Mouse (Mus musculus): ENCODE measurements around the gene Arhgap33. TPM values are rescaled to one million over a fixed set of nuclear protein-coding genes. Genes with fewer than 3 reads are reported as not detected.
"Not testable (repeated sequence)": the region's sequence is repeated elsewhere in the genome, so short reads cannot be mapped to it uniquely, and the experiment has no call there.

The Arhgap33 gene
- polyA plus RNA-seq, 1 experiment from 2014 or later: 15.1 TPM

GRCm38 (mm10) chr7:30493401-30493931 is 41.4 kb downstream of the Arhgap33 start, which contains the start of gene Prodh2:
Prodh2 (plus strand) TSS chr7:30493622.
- H3K4me3 ChIP-seq (replicated peaks): no peak within 1 kb of the TSS
- WGBS: 65% methylated on average over 11 of the region's 11 CpGs
- H3K4me2 ChIP-seq: no peak within 1 kb of the TSS
- H3K9me3 ChIP-seq: no peaks in the 10 kb centered on the region
- peaks cover 30% of the 10 kb centered on the region for H3K27me3 ChIP-seq
- H3K4me1 ChIP-seq (replicated peaks): no peaks in the 10 kb centered on the region
- no peaks in the 10 kb centered on the region for H3K36me3 ChIP-seq
- no peak within 1 kb of the TSS for H3K9ac ChIP-seq (replicated peaks)
- no peak for ATAC-seq (ENCODE audit: insufficient number of reproducible peaks, insufficient read depth, low FRiP score, low TSS enrichment, low read depth)
- no peak within 1 kb of the TSS for H3K27ac ChIP-seq

DNA sequence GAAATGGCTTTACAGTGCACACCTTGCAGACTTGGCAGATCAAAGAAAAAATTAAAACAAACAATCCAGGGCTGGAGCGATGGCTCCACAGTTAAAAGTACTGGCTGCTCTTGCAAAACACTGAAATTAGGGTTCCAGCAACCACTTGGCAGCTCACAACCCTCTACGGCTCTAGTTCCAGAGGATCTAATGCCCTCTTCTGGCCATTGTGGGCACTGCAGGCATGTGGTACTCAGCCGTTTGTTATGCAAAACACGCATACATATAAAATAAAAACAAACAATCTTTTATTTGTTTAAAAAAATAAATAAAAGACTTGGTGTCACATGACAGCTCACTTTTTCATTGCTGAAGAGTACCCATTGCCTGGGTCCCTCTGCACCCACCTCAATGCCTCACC is 42.1 kb downstream of the Arhgap33 start:
- Histone ChIP-seq H3K4me3 (replicated peaks) (no peak overlapping the region), H3K4me2 (no peak overlapping the region), H3K4me1 (replicated peaks) (no peaks in the 10 kb centered on the region), H3K9ac (replicated peaks) (no peak overlapping the region), H3K27me3 (peaks cover 30% of the 10 kb centered on the region), H3K36me3 (no peaks in the 10 kb centered on the region), H3K9me3 (no peaks in the 10 kb centered on the region), H3K27ac (no peak overlapping the region)
- 26% methylated on average over 4 of the region's 4 CpGs for WGBS
- no peak for ATAC-seq (ENCODE audit: insufficient number of reproducible peaks, insufficient read depth, low FRiP score, low TSS enrichment, low read depth)

GRCm38 (mm10) chr7:30490957-30491307 is 43.9 kb downstream of the Arhgap33 start:
- H3K9me3 ChIP-seq: no peaks in the 10 kb centered on the region
- H3K27me3 ChIP-seq: peaks cover 30% of the 10 kb centered on the region
- whole genome bisulfite sequencing: 27% methylated on average over 6 of the region's 6 CpGs
- H3K4me1 ChIP-seq (replicated peaks): no peaks in the 10 kb centered on the region
- H3K4me2 ChIP-seq: no peak overlapping the region
- ATAC-seq (ENCODE audit: insufficient number of reproducible peaks, insufficient read depth, low FRiP score, low TSS enrichment, low read depth): no peak
- H3K9ac ChIP-seq (replicated peaks): no peak overlapping the region
- no peaks in the 10 kb centered on the region for H3K36me3 ChIP-seq
- H3K27ac ChIP-seq: no peak overlapping the region
- H3K4me3 ChIP-seq (replicated peaks): no peak overlapping the region

- no peak overlapping the region for H3K9ac ChIP-seq (replicated peaks)
- 33% methylated on average over 16 of the region's 16 CpGs for WGBS
- H3K4me1 ChIP-seq (replicated peaks): no peaks in the 10 kb centered on the region
- no peaks in the 10 kb centered on the region for H3K9me3 ChIP-seq
- no peak overlapping the region for H3K4me3 ChIP-seq (replicated peaks)
- H3K27me3 ChIP-seq: peaks cover 30% of the 10 kb centered on the region
- no peak overlapping the region for H3K27ac ChIP-seq
- no peaks in the 10 kb centered on the region for H3K36me3 ChIP-seq
- no peak overlapping the region for H3K4me2 ChIP-seq
- no peak for ATAC-seq (ENCODE audit: insufficient number of reproducible peaks, insufficient read depth, low FRiP score, low TSS enrichment, low read depth)
Measured at GRCm38 (mm10) chr7:30490251-30490956, 44.5 kb downstream of the Arhgap33 start.

GRCm38 (mm10) chr7:30484250-30484649 is 50.6 kb downstream of the Arhgap33 start:
- Histone ChIP-seq H3K27ac (no peak overlapping the region), H3K4me1 (replicated peaks) (no peaks in the 10 kb centered on the region), H3K9ac (replicated peaks) (no peak overlapping the region), H3K4me3 (replicated peaks) (no peak overlapping the region), H3K27me3 (peaks cover 28% of the 10 kb centered on the region), H3K4me2 (no peak overlapping the region), H3K9me3 (no peaks in the 10 kb centered on the region), H3K36me3 (no peaks in the 10 kb centered on the region)
- ATAC-seq (ENCODE audit: insufficient number of reproducible peaks, insufficient read depth, low FRiP score, low TSS enrichment, low read depth): no peak
- 17% methylated on average over 8 of the region's 8 CpGs for WGBS

- no peak for ATAC-seq (ENCODE audit: insufficient number of reproducible peaks, insufficient read depth, low FRiP score, low TSS enrichment, low read depth)
- Histone ChIP-seq H3K4me3 (replicated peaks) (peak overlapping the region; percentile 25), H3K9me3 (no peaks in the 10 kb centered on the region; the same call in 1 of the 2 replicates), H3K36me3 (no peaks in the 10 kb centered on the region), H3K9ac (replicated peaks) (no peak overlapping the region), H3K27me3 (peaks cover 38% of the 10 kb centered on the region), H3K4me2 (peak overlapping the region; percentile 55), H3K27ac (no peak overlapping the region), H3K4me1 (replicated peaks) (0 out of 2 replicates have a peak, but pooled peaks cover 4% of the 10 kb centered on the region)
- WGBS: 5% methylated on average over 32 of the region's 32 CpGs
Measured at GRCm38 (mm10) chr7:30477415-30478381, 57.2 kb downstream of the Arhgap33 start.

DNA sequence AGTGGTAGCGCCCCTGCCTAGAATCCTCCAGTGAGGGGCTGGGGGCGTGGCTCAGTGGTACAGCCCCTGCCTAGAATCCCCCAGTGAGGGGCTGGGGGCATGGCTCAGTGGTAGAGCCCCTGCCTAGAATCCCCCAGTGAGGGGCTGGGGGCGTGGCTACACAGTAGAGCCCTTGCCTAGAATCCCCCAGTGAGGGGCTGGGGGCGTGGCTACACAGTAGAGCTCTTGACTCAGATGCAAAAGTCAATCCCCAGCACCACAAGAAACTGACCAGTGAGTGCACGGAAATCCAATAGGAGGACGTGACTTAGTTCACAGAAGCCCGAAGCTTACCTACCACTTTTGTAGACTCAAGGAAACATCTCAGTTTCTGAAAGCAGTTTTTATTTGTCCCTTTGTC is 58.7 kb downstream of the Arhgap33 start:
- ATAC-seq (ENCODE audit: insufficient number of reproducible peaks, insufficient read depth, low FRiP score, low TSS enrichment, low read depth); H3K4me1 ChIP-seq (replicated peaks); H3K36me3 ChIP-seq; H3K9ac ChIP-seq (replicated peaks); H3K4me2 ChIP-seq; H3K4me3 ChIP-seq (replicated peaks); H3K27ac ChIP-seq; H3K9me3 ChIP-seq: not testable (repeated sequence)
- H3K27me3 ChIP-seq: peaks cover 27% of the 10 kb centered on the region
- WGBS: 87% methylated on average over 7 of the region's 7 CpGs

GRCm38 (mm10) chr7:30474999-30475398 is 59.9 kb downstream of the Arhgap33 start:
- no peak overlapping the region for H3K4me3 ChIP-seq (replicated peaks)
- 74% methylated on average over 4 of the region's 4 CpGs for whole genome bisulfite sequencing
- H3K36me3 ChIP-seq: no peaks in the 10 kb centered on the region
- H3K4me2 ChIP-seq: no peak overlapping the region
- H3K4me1 ChIP-seq (replicated peaks): 0 out of 2 replicates have a peak, but pooled peaks cover 4% of the 10 kb centered on the region
- H3K27me3 ChIP-seq: peaks cover 25% of the 10 kb centered on the region
- H3K27ac ChIP-seq: no peak overlapping the region
- no peak overlapping the region for H3K9ac ChIP-seq (replicated peaks)
- peaks cover 6% of the 10 kb centered on the region; the same call in 1 of the 2 replicates for H3K9me3 ChIP-seq
- no peak for ATAC-seq (ENCODE audit: insufficient number of reproducible peaks, insufficient read depth, low FRiP score, low TSS enrichment, low read depth)

GRCm38 (mm10) chr7:30472411-30472810 is 62.4 kb downstream of the Arhgap33 start:
- Histone ChIP-seq H3K9me3 (peaks cover 6% of the 10 kb centered on the region; the same call in 1 of the 2 replicates), H3K27me3 (peaks cover 18% of the 10 kb centered on the region), H3K9ac (replicated peaks) (no peak overlapping the region), H3K4me3 (replicated peaks) (no peak overlapping the region), H3K4me2 (no peak overlapping the region), H3K4me1 (replicated peaks) (peaks cover 2% of the 10 kb centered on the region; the same call in 1 of the 2 replicates), H3K27ac (no peak overlapping the region), H3K36me3 (no peaks in the 10 kb centered on the region)
- no peak for ATAC-seq (ENCODE audit: insufficient number of reproducible peaks, insufficient read depth, low FRiP score, low TSS enrichment, low read depth)
- WGBS: 39% methylated on average over 5 of the region's 5 CpGs

Measured in limb, embryonic 12.5 days (tissue).